Mouse (Mus musculus) neutrophil, adult 5-6 weeks (primary cell): ENCODE measurements around the gene Mri1. TPM values are rescaled to one million over a fixed set of nuclear protein-coding genes. Genes with fewer than 3 reads are reported as not detected.

Experiments
- ATAC-seq: fragments of 151-379, 151-347 bp; 2 replicates; pipeline ENCODE4 v1.8.0; 2017; ENCODE audit warnings: mild to moderate bottlenecking, moderate TSS enrichment; ENCODE audit not compliant: insufficient number of reproducible peaks, poor library complexity, low FRiP score, severe bottlenecking; ENCODE audit errors: extremely low read depth
- total RNA-seq: library from RNA; stranded (forward); fragments of 200-1000 nt; gene quantifications from 2 replicates; pipeline ENCODE4 v1.2.3, GENCODE M21; 2017

Mri1 gene
- total RNA-seq, 1 experiment from 2014 or later: 11.9 TPM

DNA sequence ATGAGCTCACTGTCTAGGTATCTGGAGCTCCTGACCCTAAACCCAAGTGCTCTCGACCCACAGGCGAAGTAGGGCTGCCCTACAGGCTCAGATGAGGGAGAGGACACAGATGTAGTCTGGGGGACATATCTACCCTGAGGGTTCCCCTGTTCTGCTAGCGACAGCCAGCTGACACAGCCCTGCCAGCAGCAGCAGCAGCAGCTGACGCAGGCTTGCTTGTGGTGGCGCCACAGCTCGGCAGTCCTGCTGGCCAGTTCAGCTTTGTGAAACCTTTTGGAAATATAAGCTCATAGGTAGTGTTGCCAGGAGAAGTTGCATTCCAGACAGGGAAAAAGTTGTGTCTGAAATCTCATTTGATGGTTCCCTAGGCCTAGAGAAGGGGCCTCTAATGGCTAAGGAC is 16.0 kb downstream of the Mri1 start:
- no peak for ATAC-seq

DNA sequence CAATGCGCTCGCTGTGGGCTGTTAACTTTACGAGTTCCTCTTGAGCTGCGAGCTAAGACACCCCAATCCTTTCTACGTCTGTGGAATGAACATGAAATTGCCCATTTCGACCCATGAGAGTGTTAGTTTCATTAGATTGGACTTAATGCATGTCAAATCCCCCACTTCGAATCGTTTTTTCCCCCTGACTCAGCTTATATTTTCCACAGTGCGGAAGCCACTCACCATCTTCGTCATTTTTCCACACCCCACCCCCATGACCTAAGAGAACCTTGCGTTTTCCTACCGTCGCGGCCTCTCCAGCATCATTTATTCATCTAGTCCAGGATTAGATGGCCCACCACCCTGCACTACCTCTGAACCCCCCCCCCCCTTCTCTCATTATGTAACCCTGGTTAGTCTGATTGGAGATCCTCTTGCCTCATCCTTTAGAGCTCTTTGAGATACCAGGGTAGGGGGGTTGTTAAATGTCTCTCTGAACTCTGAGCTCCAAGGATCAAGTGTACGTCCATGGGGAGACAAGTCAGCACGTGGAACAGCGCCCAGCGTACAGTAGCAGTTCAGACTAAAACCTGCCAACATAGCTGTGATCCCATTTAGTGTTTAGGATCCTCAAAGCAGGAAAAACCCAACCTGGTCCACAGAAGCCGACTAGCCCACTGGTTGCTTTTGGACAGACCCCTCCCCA is 19.4 kb downstream of the Mri1 start:
- no peak for ATAC-seq

GRCm38 (mm10) chr8:84236998-84237473 is 20.1 kb downstream of the Mri1 start, which contains the start of gene Zswim4:
Gene Zswim4, minus strand, starts transcription at chr8:84237055.
- ATAC-seq: peak; percentile 94

- ATAC-seq: no peak
These were observed 20.6 kb downstream of the Mri1 start for GRCm38 (mm10) chr8:84236410-84236997.

GRCm38 (mm10) chr8:84235746-84236409 is 21.2 kb downstream of the Mri1 start:
- no peak for ATAC-seq

GRCm38 (mm10) chr8:84233055-84233454 is 24.1 kb downstream of the Mri1 start:
- ATAC-seq: peak; percentile 35

DNA sequence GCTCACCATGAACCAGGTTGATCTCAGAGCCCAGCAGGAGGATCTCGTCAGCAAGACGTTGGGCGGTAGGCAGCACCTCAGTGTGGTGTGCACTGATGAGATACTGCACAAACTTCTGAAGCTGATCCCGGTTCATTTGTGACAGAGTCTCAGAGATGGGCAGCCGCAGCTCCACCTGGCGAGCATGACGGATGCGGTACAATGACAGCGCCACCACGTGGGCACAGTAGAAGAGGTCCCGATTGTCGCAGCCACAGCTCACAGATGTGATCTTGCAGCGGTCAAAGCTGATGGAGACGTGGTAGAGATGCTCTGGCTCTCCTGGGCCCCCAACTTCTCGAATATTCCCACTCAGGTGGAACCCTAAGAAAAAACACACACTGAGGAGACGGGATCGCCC is 26.4 kb downstream of the Mri1 start:
- ATAC-seq: no peak

GRCm38 (mm10) chr8:84223322-84224029 is 33.6 kb downstream of the Mri1 start:
- ATAC-seq: no peak

- ATAC-seq: peak; percentile 38
These were observed 34.5 kb downstream of the Mri1 start for GRCm38 (mm10) chr8:84222566-84223165.

DNA sequence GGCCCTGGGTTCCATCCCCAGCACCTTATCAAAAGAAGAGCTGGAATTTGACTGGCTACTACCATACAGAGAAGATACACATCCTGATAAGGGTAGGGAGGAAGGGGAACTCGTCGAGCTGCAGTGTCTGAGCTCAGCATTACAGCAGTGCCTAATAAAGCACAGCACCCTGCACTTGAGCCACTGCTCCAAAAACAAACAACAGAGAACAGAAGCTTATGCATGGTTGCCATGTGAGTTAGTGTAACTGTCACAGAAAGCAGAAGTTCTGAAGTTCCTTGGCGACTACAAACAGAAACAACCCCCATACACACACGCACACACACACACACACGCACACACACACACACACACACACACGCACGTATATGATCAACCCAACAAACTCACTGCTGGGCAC is 37.0 kb downstream of the Mri1 start:
- peak; percentile 37 for ATAC-seq

DNA sequence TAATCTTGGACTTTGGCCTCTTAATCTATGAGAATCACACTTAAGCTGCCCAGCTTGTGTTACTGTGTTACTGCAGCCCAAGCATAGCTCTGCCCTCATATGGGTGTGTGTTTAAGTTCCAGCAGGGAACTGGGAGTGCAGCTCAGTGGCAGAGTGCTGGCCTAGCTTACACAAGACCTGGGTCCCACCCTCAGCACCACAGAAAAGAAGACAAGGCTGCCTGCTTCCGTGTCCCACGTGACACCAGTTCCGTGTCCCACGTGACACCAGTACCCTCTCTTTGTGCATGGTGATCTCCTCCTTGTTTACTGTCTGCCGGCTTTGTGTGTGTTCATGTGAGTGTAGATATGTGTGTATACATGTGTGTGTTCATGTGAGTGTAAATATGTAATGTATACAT is 39.0 kb downstream of the Mri1 start:
- ATAC-seq: no peak

DNA sequence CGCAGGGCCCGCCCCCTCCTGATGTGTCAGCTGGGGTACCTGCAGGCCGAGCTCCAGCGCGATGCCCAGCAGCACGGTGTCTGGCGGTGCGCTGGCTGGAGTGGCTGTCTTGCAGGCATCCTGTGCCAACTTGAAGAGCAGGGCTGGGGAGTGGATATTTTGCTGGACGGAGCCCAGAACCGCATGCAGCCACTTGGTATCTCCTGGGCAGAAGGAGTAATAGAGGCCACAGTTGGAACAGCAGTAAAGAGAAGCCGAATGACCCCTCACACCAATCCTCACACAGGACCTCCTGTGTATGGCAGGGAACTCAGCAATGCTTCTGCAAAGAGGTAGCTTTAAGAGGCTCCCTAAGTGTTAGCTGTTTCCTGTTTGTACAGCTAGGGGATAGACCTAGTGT is 39.9 kb downstream of the Mri1 start:
- ATAC-seq: no peak

DNA sequence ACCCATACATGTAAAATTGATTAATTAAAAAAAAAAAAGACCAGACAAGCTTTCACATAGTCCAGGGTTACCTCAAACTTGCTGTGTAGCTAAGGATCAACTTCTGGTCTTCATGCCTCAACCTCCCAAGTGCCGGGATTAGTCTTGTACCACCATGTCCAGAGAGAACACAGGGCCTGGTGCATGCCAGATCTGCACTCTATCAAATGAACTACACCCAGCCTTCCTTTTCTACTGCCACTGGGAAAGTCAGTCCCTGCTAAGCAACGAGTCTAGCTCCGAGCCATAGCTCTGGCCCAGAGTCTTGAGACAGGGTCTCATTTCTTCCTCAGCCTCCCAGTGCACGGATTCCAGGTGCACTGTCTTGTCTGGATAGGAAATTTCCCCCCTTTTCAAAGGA is 43.8 kb downstream of the Mri1 start:
- ATAC-seq: no peak

- no peak for ATAC-seq
These were observed 45.1 kb downstream of the Mri1 start for GRCm38 (mm10) chr8:84211881-84212563.

- ATAC-seq: no peak
These were observed 45.9 kb downstream of the Mri1 start for GRCm38 (mm10) chr8:84211202-84211601.

- peak; percentile 40; the same call in 1 of the 2 replicates for ATAC-seq
These were observed 46.8 kb downstream of the Mri1 start for GRCm38 (mm10) chr8:84210167-84210791.

GRCm38 (mm10) chr8:84208381-84209380 is 48.4 kb downstream of the Mri1 start:
- ATAC-seq: no peak
